ENCODE assay signal across 7 mouse cellular contexts in genomic region chr5:123572357-123573186, GRCm38 (mm10). TPM values are rescaled to one million over a fixed set of nuclear protein-coding genes. Genes with fewer than 3 reads are reported as not detected.
DNase-seq lines count a peak whose midpoint lies in the region; ATAC-seq and TF ChIP-seq lines count a peak whose summit lies in the region.

TSS of gene Vps33a (minus strand) at chr5:123573038.

- TF ChIP-seq CTCF in intestine, postnatal 0 days (IDR thresholded peaks at IDR 0.05; ENCODE audit: low read depth) = no peak
- TF ChIP-seq CTCF in small intestine, adult 2 months (IDR thresholded peaks at IDR 0.05; ENCODE audit: extremely low read depth, insufficient read length, insufficient replicate concordance, low read depth, low read length) = no peak

- H3K9ac ChIP-seq in intestine, postnatal 0 days (ENCODE audit: low read depth, low read length) = peak within 1 kb of the TSS; percentile 86
- H3K9ac ChIP-seq in midbrain, embryonic 12.5 days (replicated peaks) = peak within 1 kb of the TSS; percentile 73

- intact Hi-C loops in left cerebral cortex, postnatal 4 days (cut with DNase I) = no loop called here

- peak within 1 kb of the TSS; percentile 70 for H3K4me2 ChIP-seq in intestine, postnatal 0 days (replicated peaks; ENCODE audit: low read depth)
- H3K4me2 ChIP-seq in midbrain, embryonic 12.5 days (replicated peaks) = peak within 1 kb of the TSS; percentile 80

- H3K27ac ChIP-seq in embryonic facial prominence, embryonic 10.5 days (replicated peaks) = peak within 1 kb of the TSS; percentile 87
- H3K27ac ChIP-seq in intestine, postnatal 0 days (ENCODE audit: low read depth, low read length) = peak within 1 kb of the TSS; percentile 77
- H3K27ac ChIP-seq in midbrain, embryonic 12.5 days (replicated peaks) = no peak within 1 kb of the TSS; the same call in 1 of the 2 replicates
- peak within 1 kb of the TSS; percentile 42 for H3K27ac ChIP-seq in small intestine, adult 2 months (ENCODE audit: insufficient read depth, low read depth, low read length)

- peak; percentile 91 for ATAC-seq in intestine, postnatal 0 days
- peak; percentile 93 for ATAC-seq in midbrain, embryonic 12.5 days (ENCODE audit: low FRiP score, low read depth)

- WGBS in embryonic facial prominence, embryonic 10.5 days = under 1% methylated on average over 54 of the region's 54 CpGs
- WGBS in intestine, postnatal 0 days = under 1% methylated on average over 54 of the region's 54 CpGs
- under 1% methylated on average over 54 of the region's 54 CpGs for WGBS in midbrain, embryonic 12.5 days
- under 1% methylated on average over 54 of the region's 54 CpGs for WGBS in small intestine, adult 2 months

- H3K4me3 ChIP-seq in embryonic facial prominence, embryonic 10.5 days = peak within 1 kb of the TSS; percentile 98
- H3K4me3 ChIP-seq in intestine, postnatal 0 days (ENCODE audit: low read depth, low read length) = peak within 1 kb of the TSS; percentile 96
- H3K4me3 ChIP-seq in midbrain, embryonic 12.5 days = peak within 1 kb of the TSS; percentile 92
- H3K4me3 ChIP-seq in small intestine, adult 2 months (ENCODE audit: low read depth, low read length) = peak within 1 kb of the TSS; percentile 91

- H3K9me3 ChIP-seq in embryonic facial prominence, embryonic 10.5 days = no peaks in the 10 kb centered on the region
- H3K9me3 ChIP-seq in intestine, postnatal 0 days (ENCODE audit: control insufficient read depth) = no peaks in the 10 kb centered on the region
- H3K9me3 ChIP-seq in midbrain, embryonic 12.5 days = no peaks in the 10 kb centered on the region

- peaks cover 9% of the 10 kb centered on the region for H3K4me1 ChIP-seq in embryonic facial prominence, embryonic 10.5 days
- no peaks in the 10 kb centered on the region for H3K4me1 ChIP-seq in intestine, postnatal 0 days (replicated peaks; ENCODE audit: control insufficient read depth, insufficient read depth, low read length)
- H3K4me1 ChIP-seq in midbrain, embryonic 12.5 days = peaks cover 11% of the 10 kb centered on the region
- H3K4me1 ChIP-seq in small intestine, adult 2 months (ENCODE audit: control insufficient read depth, insufficient read depth, insufficient read length, low read length) = no peaks in the 10 kb centered on the region

- peak; percentile 99 for DNase-seq in adrenal gland, postnatal 10 days
- peak; percentile 98 for DNase-seq in embryonic facial prominence, embryonic 10.5 days (ENCODE audit: low spot score)
- peak; percentile 75 for DNase-seq in gonadal fat pad, adult 2 months (ENCODE audit: low read depth)
- DNase-seq in left cerebral cortex, postnatal 4 days = peak; percentile 99

- H3K36me3 ChIP-seq in embryonic facial prominence, embryonic 10.5 days (replicated peaks) = peaks cover 32% of the 10 kb centered on the region
- peaks cover 20% of the 10 kb centered on the region for H3K36me3 ChIP-seq in intestine, postnatal 0 days (ENCODE audit: control insufficient read depth, insufficient read depth)
- H3K36me3 ChIP-seq in midbrain, embryonic 12.5 days = peaks cover 27% of the 10 kb centered on the region
- peaks cover 20% of the 10 kb centered on the region for H3K36me3 ChIP-seq in small intestine, adult 2 months (ENCODE audit: control insufficient read depth, insufficient read depth, low read length)

- no peaks in the 10 kb centered on the region for H3K27me3 ChIP-seq in embryonic facial prominence, embryonic 10.5 days (replicated peaks; ENCODE audit: low read depth, poor library complexity, severe bottlenecking)
- H3K27me3 ChIP-seq in intestine, postnatal 0 days (replicated peaks; ENCODE audit: control insufficient read depth, insufficient read depth, low read length) = no peaks in the 10 kb centered on the region
- H3K27me3 ChIP-seq in midbrain, embryonic 12.5 days = no peaks in the 10 kb centered on the region
- H3K27me3 ChIP-seq in small intestine, adult 2 months (ENCODE audit: control insufficient read depth, insufficient read depth, low read length) = no peaks in the 10 kb centered on the region

- peak; percentile 80; the same call in 1 of the 2 replicates for TF ChIP-seq POLR2A in small intestine, adult 2 months (IDR thresholded peaks at IDR 0.05; ENCODE audit: low read depth, low read length)

RNA-seq across cellular contexts. Expression of gene Vps33a, which starts in this region (rescaled TPM):
- 10 to 100 TPM; 44.6 to 55.9 TPM for total RNA-seq in adrenal gland, postnatal 10 days (2021)
- polyA plus RNA-seq in embryonic facial prominence, embryonic 10.5 days (2016; fragmentation: Nextera tagmentation; extraction: Ambion mirVana) = 28.1 and 32.0 TPM in 2 replicates
- 20.7 and 22.1 TPM in 2 replicates for polyA plus RNA-seq in gonadal fat pad, adult 2 months (2012; rRNA removed)
- polyA plus RNA-seq in intestine, postnatal 0 days (2015; fragmentation: Nextera tagmentation; extraction: Ambion mirVana) = 15.9 and 17.7 TPM in 2 replicates
- total RNA-seq in left cerebral cortex, postnatal 4 days (2021) = 10 to 100 TPM; 71.2 to 83.2 TPM
- polyA plus RNA-seq in midbrain, embryonic 12.5 days (2016; fragmentation: Nextera tagmentation; extraction: Ambion mirVana) = 39.7 and 40.4 TPM in 2 replicates
- 4.6 and 7.8 TPM in 2 replicates for polyA plus RNA-seq in small intestine, adult 2 months (2012; rRNA removed)
